Mouse (Mus musculus): Measurements from ENCODE around the gene Ociad2.

GRCm38 (mm10) chr5:73289900-73290299 lies 50.9 kb downstream of the Ociad2 start:
- no peak for TF ChIP-seq CTCF (IDR thresholded peaks at IDR 0.05; ENCODE audit: borderline replicate concordance, control insufficient read depth, extremely low read depth, insufficient read depth, low read length, poor library complexity)
- no peak for TF ChIP-seq POLR2A (IDR thresholded peaks at IDR 0.05; ENCODE audit: control insufficient read depth, extremely low read depth, insufficient read depth, low read length, poor library complexity)
